Mouse (Mus musculus) intestine, embryonic 15.5 days (tissue): Measurements from ENCODE around the gene Ttll3. TPM values are rescaled to one million over a fixed set of nuclear protein-coding genes. Genes with fewer than 3 reads are reported as not detected.

ENCODE experiments used
- ATAC-seq: fragments of 200-750 bp; cut with Nextera tagmentation; 2 replicates; pipeline ENCODE4 v1.8.0; 2017; ENCODE audit warnings: moderate TSS enrichment, moderate library complexity
- H3K27ac ChIP-seq: fragments of 300-500 bp; sonication (generic); 2 replicates; pipeline ENCODE4 v1.5.1; 2015; ENCODE audit warnings: mild to moderate bottlenecking, inconsistent platforms
- H3K27me3 ChIP-seq: fragments of 300-500 bp; sonication (generic); replicated peaks from 2 replicates; pipeline ENCODE4 v1.6.1; 2015; ENCODE audit warnings: inconsistent platforms
- H3K36me3 ChIP-seq: fragments of 300-500 bp; sonication (generic); 2 replicates; pipeline ENCODE4 v1.6.1; 2015; ENCODE audit warnings: inconsistent platforms
- H3K4me1 ChIP-seq: fragments of 300-500 bp; sonication (generic); replicated peaks from 2 replicates; pipeline ENCODE4 v1.6.1; 2015; ENCODE audit warnings: inconsistent platforms
- H3K4me2 ChIP-seq: fragments of 300-500 bp; sonication (generic); replicated peaks from 2 replicates; pipeline ENCODE4 v1.6.1; 2015; ENCODE audit warnings: mild to moderate bottlenecking, inconsistent platforms
- H3K4me3 ChIP-seq: fragments of 300-500 bp; sonication (generic); replicated peaks from 2 replicates; pipeline ENCODE4 v1.5.1; 2015; ENCODE audit warnings: inconsistent platforms
- H3K9ac ChIP-seq: fragments of 300-500 bp; sonication (generic); 2 replicates; pipeline ENCODE4 v1.6.1; 2015; ENCODE audit warnings: inconsistent platforms
- H3K9me3 ChIP-seq: fragments of 300-500 bp; sonication (generic); 2 replicates; pipeline ENCODE4 v1.6.1; 2016; ENCODE audit warnings: inconsistent platforms
- WGBS: fragments of 180-500 bp; shearing (Covaris S2); methylation state at CpG from one replicate; pipeline ENCODE4 v1.1.7; 2015; 5-methylcytosine and 5-hydroxymethylcytosine counted together
- polyA plus RNA-seq: library from polyadenylated mRNA; unstranded; fragments of >200 nt; fragmentation: Nextera tagmentation; extraction: Ambion mirVana; gene quantifications from 2 replicates; pipeline ENCODE4 v1.2.1, GENCODE M21; 2015

Gene Ttll3
- polyA plus RNA-seq, 1 experiment from 2014 or later, result 3.7 TPM

- 60% methylated on average over 11 of the region's 11 CpGs for WGBS
- ATAC-seq, result no peak
These were observed 3.8 kb upstream of the Ttll3 start for GRCm38 (mm10) chr6:113385160-113385714.

DNA sequence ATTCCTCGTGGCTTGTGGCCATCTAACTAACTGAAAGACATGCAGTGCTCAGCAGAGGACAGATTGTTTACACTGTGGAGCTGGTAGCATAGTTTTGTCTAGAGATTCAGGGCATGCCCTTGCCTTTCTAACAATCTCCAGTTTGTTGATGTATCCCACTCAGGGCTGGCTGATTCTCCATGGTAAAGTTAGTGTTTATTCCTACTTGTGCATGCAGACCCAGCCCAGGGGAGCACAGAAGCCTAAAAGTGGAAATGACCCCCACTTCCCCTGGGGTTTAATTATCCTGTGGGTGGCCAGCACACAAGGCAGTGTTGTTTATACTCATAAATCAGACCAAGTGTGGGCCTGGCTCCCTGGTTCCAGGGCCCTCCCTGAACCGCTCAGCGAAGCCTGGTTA is 3.0 kb upstream of the Ttll3 start:
- ATAC-seq, result 0 out of 2 replicates have a peak, but pooled peaks have one; percentile 34
- H3K27ac ChIP-seq, result no peak overlapping the region
- no peak overlapping the region for H3K4me2 ChIP-seq
- H3K27me3 ChIP-seq, result no peaks in the 10 kb centered on the region
- H3K36me3 ChIP-seq, result peaks cover 63% of the 10 kb centered on the region
- WGBS, result 40% methylated on average over 3 of the region's 3 CpGs
- H3K4me3 ChIP-seq, result no peak overlapping the region
- no peaks in the 10 kb centered on the region for H3K9me3 ChIP-seq
- H3K4me1 ChIP-seq, result 0 out of 2 replicates have a peak, but pooled peaks cover 4% of the 10 kb centered on the region
- H3K9ac ChIP-seq, result no peak overlapping the region

More at GRCm38 (mm10) chr6:113385160-113385714, 3.8 kb upstream of the Ttll3 start:
- H3K4me2 ChIP-seq, result no peak overlapping the region
- H3K9ac ChIP-seq, result no peak overlapping the region
- no peak overlapping the region for H3K4me3 ChIP-seq
- H3K4me1 ChIP-seq, result 0 out of 2 replicates have a peak, but pooled peaks cover 4% of the 10 kb centered on the region
- H3K9me3 ChIP-seq, result no peaks in the 10 kb centered on the region
- H3K27me3 ChIP-seq, result no peaks in the 10 kb centered on the region
- peaks cover 69% of the 10 kb centered on the region for H3K36me3 ChIP-seq
- 0 out of 2 replicates have a peak overlapping the region, but pooled peaks have one; percentile 7 for H3K27ac ChIP-seq

GRCm38 (mm10) chr6:113390715-113391114 is 1.7 kb downstream of the Ttll3 start:
- H3K36me3 ChIP-seq, result peaks cover 33% of the 10 kb centered on the region

GRCm38 (mm10) chr6:113392015-113392386 is 2.9 kb downstream of the Ttll3 start:
- peaks cover 27% of the 10 kb centered on the region for H3K36me3 ChIP-seq
- peak overlapping the region; percentile 96 for H3K4me2 ChIP-seq
- no peaks in the 10 kb centered on the region for H3K9me3 ChIP-seq
- no peaks in the 10 kb centered on the region for H3K27me3 ChIP-seq
- peaks cover 11% of the 10 kb centered on the region for H3K4me1 ChIP-seq
- peak overlapping the region; percentile 57; the same call in 1 of the 2 replicates for H3K9ac ChIP-seq
- peak overlapping the region; percentile 45 for H3K4me3 ChIP-seq
- peak; percentile 13; the same call in 1 of the 2 replicates for ATAC-seq
- WGBS, result 31% methylated on average over 10 of the region's 10 CpGs
- H3K27ac ChIP-seq, result no peak overlapping the region

More at GRCm38 (mm10) chr6:113390715-113391114, 1.7 kb downstream of the Ttll3 start:
- no peak overlapping the region for H3K4me3 ChIP-seq
- ATAC-seq, result no peak
- no peaks in the 10 kb centered on the region for H3K9me3 ChIP-seq
- H3K4me2 ChIP-seq, result no peak overlapping the region
- no peak overlapping the region for H3K9ac ChIP-seq
- no peaks in the 10 kb centered on the region for H3K27me3 ChIP-seq
- H3K27ac ChIP-seq, result no peak overlapping the region
- peaks cover 11% of the 10 kb centered on the region for H3K4me1 ChIP-seq
- WGBS, result 84% methylated on average over 3 of the region's 3 CpGs

GRCm38 (mm10) chr6:113392387-113393071 is 3.5 kb downstream of the Ttll3 start:
- Histone ChIP-seq H3K36me3 (peaks cover 25% of the 10 kb centered on the region), H3K27me3 (no peaks in the 10 kb centered on the region), H3K4me3 (peak overlapping the region; percentile 45), H3K4me2 (peak overlapping the region; percentile 96), H3K9ac (peak overlapping the region; percentile 57), H3K9me3 (no peaks in the 10 kb centered on the region), H3K27ac (0 out of 2 replicates have a peak overlapping the region, but pooled peaks have one; percentile 22), H3K4me1 (peaks cover 11% of the 10 kb centered on the region)
- peak; percentile 84 for ATAC-seq
- 2% methylated on average over 51 of the region's 51 CpGs for WGBS

DNA sequence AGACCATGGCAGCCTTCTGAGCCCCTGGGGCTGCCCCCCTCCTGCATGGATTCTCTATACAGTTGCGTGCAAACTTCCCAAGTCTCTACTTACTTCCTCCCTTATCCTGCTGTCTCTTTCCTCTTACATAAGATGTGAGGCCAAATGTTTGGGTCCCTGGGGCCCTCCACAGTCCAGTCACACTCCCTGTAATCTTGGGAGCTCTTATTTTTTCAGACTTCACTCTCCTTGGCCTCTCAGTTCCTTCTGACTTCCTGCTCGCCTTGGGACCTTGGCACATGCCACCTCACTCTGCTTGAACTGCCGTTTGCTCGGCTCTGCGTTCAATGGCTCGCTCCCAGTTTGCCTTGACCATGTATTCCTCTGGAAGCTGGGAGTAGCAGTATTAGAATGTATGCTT is 4.9 kb downstream of the Ttll3 start:
- no peak overlapping the region for H3K4me2 ChIP-seq
- no peak for ATAC-seq
- no peak overlapping the region for H3K27ac ChIP-seq
- WGBS, result 85% methylated on average over 6 of the region's 6 CpGs
- no peaks in the 10 kb centered on the region for H3K9me3 ChIP-seq
- H3K27me3 ChIP-seq, result no peaks in the 10 kb centered on the region
- peaks cover 11% of the 10 kb centered on the region for H3K4me1 ChIP-seq
- H3K4me3 ChIP-seq, result no peak overlapping the region
- no peak overlapping the region for H3K9ac ChIP-seq
- peaks cover 15% of the 10 kb centered on the region for H3K36me3 ChIP-seq

GRCm38 (mm10) chr6:113394811-113395210 is 5.8 kb downstream of the Ttll3 start:
- H3K27ac ChIP-seq, result no peak overlapping the region
- WGBS, result 91% methylated on average over 11 of the region's 11 CpGs
- ATAC-seq, result no peak
- H3K4me1 ChIP-seq, result peaks cover 11% of the 10 kb centered on the region
- no peak overlapping the region for H3K9ac ChIP-seq
- H3K27me3 ChIP-seq, result no peaks in the 10 kb centered on the region
- H3K4me2 ChIP-seq, result no peak overlapping the region
- H3K36me3 ChIP-seq, result peaks cover 6% of the 10 kb centered on the region
- H3K4me3 ChIP-seq, result no peak overlapping the region
- no peaks in the 10 kb centered on the region for H3K9me3 ChIP-seq

- ATAC-seq, result no peak
- Histone ChIP-seq H3K27ac (no peak overlapping the region), H3K9ac (no peak overlapping the region), H3K27me3 (no peaks in the 10 kb centered on the region), H3K4me3 (no peak overlapping the region), H3K4me1 (peaks cover 11% of the 10 kb centered on the region), H3K36me3 (0 out of 2 replicates have a peak, but pooled peaks cover 2% of the 10 kb centered on the region), H3K4me2 (no peak overlapping the region), H3K9me3 (no peaks in the 10 kb centered on the region)
- WGBS, result 92% methylated on average over 6 of the region's 6 CpGs
These were observed 6.4 kb downstream of the Ttll3 start for GRCm38 (mm10) chr6:113395501-113395900.

GRCm38 (mm10) chr6:113396270-113397030 is 7.4 kb downstream of the Ttll3 start:
- 0 out of 2 replicates have a peak, but pooled peaks cover 2% of the 10 kb centered on the region for H3K36me3 ChIP-seq

DNA sequence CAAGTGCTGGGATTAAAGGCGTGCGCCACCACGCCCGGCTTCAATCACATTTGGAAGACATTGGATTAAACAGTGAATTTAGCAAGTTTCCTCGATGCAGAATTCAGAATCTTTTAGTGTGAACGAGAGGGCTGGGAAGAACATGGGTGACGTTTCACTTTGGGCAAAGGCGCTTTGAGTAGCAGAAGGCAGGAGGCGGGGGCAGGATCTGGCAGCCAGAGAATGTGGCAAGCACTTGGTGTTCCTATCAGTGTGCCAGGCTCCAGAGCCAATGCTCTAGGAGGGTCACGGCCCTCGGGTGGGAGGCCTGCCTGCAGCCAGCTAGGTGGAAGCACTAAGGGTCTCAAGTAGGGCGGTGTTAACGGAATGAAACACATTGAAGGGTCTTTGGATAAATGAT is 13.0 kb downstream of the Ttll3 start:
- no peak overlapping the region for H3K4me3 ChIP-seq
- H3K27ac ChIP-seq, result no peak overlapping the region
- no peak overlapping the region for H3K4me2 ChIP-seq
- ATAC-seq, result no peak
- H3K9ac ChIP-seq, result no peak overlapping the region
- H3K4me1 ChIP-seq, result peaks cover 7% of the 10 kb centered on the region; the same call in 1 of the 2 replicates
- 90% methylated on average over 13 of the region's 13 CpGs for WGBS
- H3K36me3 ChIP-seq, result 0 out of 2 replicates have a peak, but pooled peaks cover 2% of the 10 kb centered on the region
- H3K9me3 ChIP-seq, result no peaks in the 10 kb centered on the region
- no peaks in the 10 kb centered on the region for H3K27me3 ChIP-seq

More at GRCm38 (mm10) chr6:113396270-113397030, 7.4 kb downstream of the Ttll3 start:
- Histone ChIP-seq H3K4me1 (peaks cover 11% of the 10 kb centered on the region), H3K27ac (no peak overlapping the region), H3K4me3 (no peak overlapping the region), H3K27me3 (no peaks in the 10 kb centered on the region), H3K9me3 (no peaks in the 10 kb centered on the region), H3K4me2 (no peak overlapping the region), H3K9ac (no peak overlapping the region)
- WGBS, result 78% methylated on average over 10 of the region's 10 CpGs
- ATAC-seq, result no peak

DNA sequence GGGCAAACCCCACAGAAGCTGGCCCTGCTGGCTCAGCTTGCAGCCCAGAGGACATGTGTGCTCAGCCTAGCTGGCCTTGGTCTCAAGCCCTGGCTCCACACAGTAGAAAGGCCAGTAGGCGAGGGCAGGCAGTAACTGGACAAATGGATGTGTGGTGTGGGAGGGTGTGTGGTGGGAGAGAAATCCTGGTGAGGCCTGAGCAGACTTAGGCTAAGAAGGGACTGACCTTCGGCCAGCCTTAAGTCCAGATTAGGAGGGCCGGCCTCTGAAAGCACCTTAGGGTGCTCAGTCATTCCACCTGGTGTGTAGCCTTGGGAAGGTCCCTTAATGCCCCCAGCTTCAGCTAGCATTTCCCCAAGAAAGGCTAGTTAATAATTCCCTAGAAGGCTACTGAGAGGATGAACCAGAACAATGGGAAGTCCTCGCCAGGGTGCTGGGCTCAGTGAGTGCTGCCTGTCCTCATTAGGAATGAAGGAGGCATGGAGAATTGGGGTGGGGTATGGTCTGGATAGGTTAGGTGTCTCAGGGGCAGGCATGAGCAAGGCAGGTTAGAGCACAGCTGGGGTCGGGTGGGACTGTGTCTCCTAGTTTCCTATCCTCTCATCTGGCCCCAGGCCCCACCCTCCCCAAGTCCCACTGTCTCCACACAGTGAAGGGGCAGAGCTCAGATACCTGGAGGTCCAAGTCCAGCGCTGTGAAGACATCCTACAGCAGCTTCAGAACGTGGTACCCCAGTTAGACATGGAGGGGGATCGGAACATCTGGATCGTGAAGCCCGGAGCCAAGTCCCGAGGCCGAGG is 15.8 kb downstream of the Ttll3 start:
- no peak overlapping the region for H3K4me3 ChIP-seq
- WGBS, result 60% methylated on average over 12 of the region's 12 CpGs
- 0 out of 2 replicates have a peak overlapping the region, but pooled peaks have one; percentile 6 for H3K9ac ChIP-seq
- ATAC-seq, result peak; percentile 82
- H3K27ac ChIP-seq, result 0 out of 2 replicates have a peak overlapping the region, but pooled peaks have one; percentile 34
- no peaks in the 10 kb centered on the region for H3K27me3 ChIP-seq
- peaks cover 7% of the 10 kb centered on the region; the same call in 1 of the 2 replicates for H3K4me1 ChIP-seq
- H3K9me3 ChIP-seq, result no peaks in the 10 kb centered on the region
- H3K4me2 ChIP-seq, result no peak overlapping the region
- peaks cover 3% of the 10 kb centered on the region; the same call in 1 of the 2 replicates for H3K36me3 ChIP-seq
